Mouse (Mus musculus) midbrain, embryonic 16.5 days (tissue): ENCODE results near the gene Tgfbr2. TPM values are rescaled to one million over a fixed set of nuclear protein-coding genes. Genes with fewer than 3 reads are reported as not detected.

Source experiments
- ATAC-seq: fragments of 200-750 bp; cut with Nextera tagmentation; 2 replicates; pipeline ENCODE4 v1.8.0; 2017; ENCODE audit warnings: moderate TSS enrichment
- H3K27ac ChIP-seq: fragments of 300-500 bp; sonication (generic); 2 replicates; pipeline ENCODE4 v1.5.1; 2014; ENCODE audit warnings: mild to moderate bottlenecking, low read length, mixed read lengths
- H3K27me3 ChIP-seq: fragments of 300-500 bp; sonication (generic); 2 replicates; pipeline ENCODE4 v1.6.1; 2014; ENCODE audit warnings: low read depth, low read length, mixed read lengths; ENCODE audit not compliant: control insufficient read depth, insufficient read depth
- H3K36me3 ChIP-seq: fragments of 300-500 bp; sonication (generic); 2 replicates; pipeline ENCODE4 v1.6.1; 2014; ENCODE audit warnings: mild to moderate bottlenecking, low read length, moderate library complexity, mixed read lengths; ENCODE audit not compliant: control insufficient read depth, insufficient read depth
- H3K4me1 ChIP-seq: fragments of 300-500 bp; sonication (generic); 2 replicates; pipeline ENCODE4 v1.6.1; 2014; ENCODE audit warnings: mild to moderate bottlenecking, low read length, mixed read lengths; ENCODE audit not compliant: control insufficient read depth, insufficient read depth
- H3K4me2 ChIP-seq: fragments of 300-500 bp; sonication (generic); 2 replicates; pipeline ENCODE4 v1.6.1; 2014; ENCODE audit warnings: mild to moderate bottlenecking, low read length, mixed read lengths
- H3K4me3 ChIP-seq: fragments of 300-500 bp; sonication (generic); 2 replicates; pipeline ENCODE4 v1.5.1; 2014; ENCODE audit warnings: low read depth, mild to moderate bottlenecking, low read length, moderate library complexity, mixed read lengths
- H3K9ac ChIP-seq: fragments of 300-500 bp; sonication (generic); 2 replicates; pipeline ENCODE4 v1.6.1; 2014; ENCODE audit warnings: low read depth, low read length, mixed read lengths
- H3K9me3 ChIP-seq: fragments of 300-500 bp; sonication (generic); replicated peaks from 2 replicates; pipeline ENCODE4 v1.6.1; 2014; ENCODE audit warnings: mild to moderate bottlenecking, low read length, mixed read lengths; ENCODE audit not compliant: control insufficient read depth, poor library complexity, severe bottlenecking
- WGBS: fragments of 180-500 bp; shearing (Covaris S2); extraction: QIAGEN DNeasy Blood & Tissue Kit; methylation state at CpG from one replicate; pipeline ENCODE4 v1.1.7; 2014; 5-methylcytosine and 5-hydroxymethylcytosine counted together
- polyA plus RNA-seq: library from polyadenylated mRNA; unstranded; fragments of >200 nt; fragmentation: Nextera tagmentation; extraction: Ambion mirVana; gene quantifications from 2 replicates; pipeline ENCODE4 v1.2.1, GENCODE M21; 2015

The Tgfbr2 gene
- polyA plus RNA-seq, 1 experiment from 2014 or later, result 7.1 TPM

GRCm38 (mm10) chr9:116188952-116189666 is 13.9 kb upstream of the Tgfbr2 start:
- H3K36me3 ChIP-seq, result no peaks in the 10 kb centered on the region
- no peak overlapping the region for H3K9ac ChIP-seq
- H3K27me3 ChIP-seq, result no peaks in the 10 kb centered on the region
- H3K27ac ChIP-seq, result no peak overlapping the region
- H3K4me1 ChIP-seq, result no peaks in the 10 kb centered on the region
- ATAC-seq, result no peak
- no peaks in the 10 kb centered on the region for H3K9me3 ChIP-seq
- no peak overlapping the region for H3K4me3 ChIP-seq
- WGBS, result 90% methylated on average over 15 of the region's 15 CpGs
- no peak overlapping the region for H3K4me2 ChIP-seq

GRCm38 (mm10) chr9:116187181-116187731 is 12.1 kb upstream of the Tgfbr2 start:
- 86% methylated on average over 10 of the region's 10 CpGs for WGBS
- no peak for ATAC-seq
- H3K27ac ChIP-seq, result no peak overlapping the region
- no peaks in the 10 kb centered on the region for H3K4me1 ChIP-seq
- H3K36me3 ChIP-seq, result no peaks in the 10 kb centered on the region
- H3K4me3 ChIP-seq, result no peak overlapping the region
- H3K27me3 ChIP-seq, result no peaks in the 10 kb centered on the region
- H3K4me2 ChIP-seq, result no peak overlapping the region
- H3K9me3 ChIP-seq, result no peaks in the 10 kb centered on the region
- H3K9ac ChIP-seq, result no peak overlapping the region

- Histone ChIP-seq H3K9ac (no peak overlapping the region), H3K4me1 (no peaks in the 10 kb centered on the region), H3K4me3 (no peak overlapping the region), H3K27me3 (no peaks in the 10 kb centered on the region), H3K4me2 (no peak overlapping the region), H3K36me3 (no peaks in the 10 kb centered on the region), H3K27ac (no peak overlapping the region), H3K9me3 (no peaks in the 10 kb centered on the region)
- ATAC-seq, result no peak
- WGBS, result 84% methylated on average over 5 of the region's 5 CpGs
Observed at GRCm38 (mm10) chr9:116184903-116185302, 9.7 kb upstream of the Tgfbr2 start.

GRCm38 (mm10) chr9:116183035-116183434 is 7.9 kb upstream of the Tgfbr2 start:
- H3K4me2 ChIP-seq, result no peak overlapping the region
- H3K4me3 ChIP-seq, result no peak overlapping the region
- H3K4me1 ChIP-seq, result no peaks in the 10 kb centered on the region
- H3K27me3 ChIP-seq, result no peaks in the 10 kb centered on the region
- H3K9me3 ChIP-seq, result no peaks in the 10 kb centered on the region
- H3K27ac ChIP-seq, result no peak overlapping the region
- WGBS, result 96% methylated on average over 6 of the region's 6 CpGs
- H3K36me3 ChIP-seq, result no peaks in the 10 kb centered on the region
- no peak overlapping the region for H3K9ac ChIP-seq
- ATAC-seq, result no peak

GRCm38 (mm10) chr9:116181608-116182007 is 6.4 kb upstream of the Tgfbr2 start:
- H3K4me1 ChIP-seq, result no peaks in the 10 kb centered on the region
- no peak overlapping the region for H3K4me3 ChIP-seq
- no peak overlapping the region for H3K27ac ChIP-seq
- ATAC-seq, result no peak
- no peak overlapping the region for H3K9ac ChIP-seq
- no peaks in the 10 kb centered on the region for H3K9me3 ChIP-seq
- no peak overlapping the region for H3K4me2 ChIP-seq
- no peaks in the 10 kb centered on the region for H3K36me3 ChIP-seq
- H3K27me3 ChIP-seq, result no peaks in the 10 kb centered on the region
- 91% methylated on average over 5 of the region's 5 CpGs for WGBS

GRCm38 (mm10) chr9:116178151-116178550 is 3.0 kb upstream of the Tgfbr2 start:
- ATAC-seq, result no peak
- Histone ChIP-seq H3K4me1 (peaks cover 14% of the 10 kb centered on the region), H3K27me3 (peaks cover 28% of the 10 kb centered on the region), H3K9me3 (no peaks in the 10 kb centered on the region), H3K27ac (no peak overlapping the region), H3K36me3 (no peaks in the 10 kb centered on the region), H3K4me3 (no peak overlapping the region), H3K9ac (no peak overlapping the region), H3K4me2 (no peak overlapping the region)
- 83% methylated on average over 3 of the region's 3 CpGs for WGBS

- no peaks in the 10 kb centered on the region for H3K9me3 ChIP-seq
- no peaks in the 10 kb centered on the region for H3K36me3 ChIP-seq
- ATAC-seq, result no peak
- 89% methylated on average over 9 of the region's 9 CpGs for WGBS
- H3K4me1 ChIP-seq, result peaks cover 14% of the 10 kb centered on the region
- no peak overlapping the region for H3K4me2 ChIP-seq
- peaks cover 28% of the 10 kb centered on the region for H3K27me3 ChIP-seq
- no peak overlapping the region for H3K27ac ChIP-seq
- no peak overlapping the region for H3K4me3 ChIP-seq
- H3K9ac ChIP-seq, result no peak overlapping the region
Observed at GRCm38 (mm10) chr9:116177108-116177507, 1.9 kb upstream of the Tgfbr2 start.

GRCm38 (mm10) chr9:116175488-116176115 is 442 bp upstream of the Tgfbr2 start:
- Histone ChIP-seq H3K4me2 (peak overlapping the region; percentile 82), H3K4me1 (peaks cover 14% of the 10 kb centered on the region), H3K9ac (no peak overlapping the region), H3K9me3 (no peaks in the 10 kb centered on the region), H3K27me3 (peaks cover 28% of the 10 kb centered on the region), H3K36me3 (no peaks in the 10 kb centered on the region), H3K27ac (peak overlapping the region; percentile 22; the same call in 1 of the 2 replicates), H3K4me3 (peak overlapping the region; percentile 57)
- ATAC-seq, result no peak
- 10% methylated on average over 16 of the region's 16 CpGs for WGBS
